Mouse (Mus musculus) testis, adult 2 months (tissue): Measurements from ENCODE around the gene Scly. TPM values are rescaled to one million over a fixed set of nuclear protein-coding genes. Genes with fewer than 3 reads are reported as not detected.

ENCODE experiments used
- H3K27ac ChIP-seq: fragments of 200-500 bp; 2 replicates; pipeline ENCODE4 v1.5.1; 2012; ENCODE audit warnings: low read depth, low read length; ENCODE audit not compliant: control insufficient read depth, insufficient read depth
- H3K27me3 ChIP-seq: fragments of 200-500 bp; 2 replicates; pipeline ENCODE4 v1.6.1; 2012; ENCODE audit warnings: mild to moderate bottlenecking, low read length, moderate library complexity; ENCODE audit not compliant: control insufficient read depth, insufficient read depth
- H3K36me3 ChIP-seq: fragments of 200-500 bp; 2 replicates; pipeline ENCODE4 v1.6.1; 2012; ENCODE audit warnings: mild to moderate bottlenecking, low read length; ENCODE audit not compliant: control insufficient read depth, insufficient read depth
- H3K4me1 ChIP-seq: fragments of 200-500 bp; 2 replicates; pipeline ENCODE4 v1.6.1; 2012; ENCODE audit warnings: low read length; ENCODE audit not compliant: control insufficient read depth, insufficient read depth
- H3K4me3 ChIP-seq: fragments of 200-500 bp; 2 replicates; pipeline ENCODE4 v1.5.1; 2012; ENCODE audit warnings: low read depth, mild to moderate bottlenecking, low read length, moderate library complexity, mixed read lengths; ENCODE audit not compliant: control insufficient read depth
- CTCF ChIP-seq: fragments of 200-500 bp; IDR thresholded peaks from 2 replicates; pipeline ENCODE4 v1.5.1; 2012; ENCODE audit warnings: low read depth, mild to moderate bottlenecking, inconsistent platforms, low read length, moderate library complexity; ENCODE audit not compliant: control insufficient read depth, insufficient read depth, insufficient replicate concordance
- POLR2A ChIP-seq: fragments of 200-500 bp; IDR thresholded peaks from 2 replicates; pipeline ENCODE4 v1.6.1; 2012; ENCODE audit warnings: low read depth, mild to moderate bottlenecking, inconsistent platforms, low read length, moderate library complexity; ENCODE audit not compliant: control insufficient read depth
- polyA plus RNA-seq: library from polyadenylated mRNA; depleted of rRNA; stranded (reverse); fragments of >200 nt; gene quantifications from 2 replicates; pipeline ENCODE4 v1.2.3, GENCODE M21; 2012; rRNA removed

The Scly gene
- polyA plus RNA-seq, 1 experiment = 18.0 TPM

DNA sequence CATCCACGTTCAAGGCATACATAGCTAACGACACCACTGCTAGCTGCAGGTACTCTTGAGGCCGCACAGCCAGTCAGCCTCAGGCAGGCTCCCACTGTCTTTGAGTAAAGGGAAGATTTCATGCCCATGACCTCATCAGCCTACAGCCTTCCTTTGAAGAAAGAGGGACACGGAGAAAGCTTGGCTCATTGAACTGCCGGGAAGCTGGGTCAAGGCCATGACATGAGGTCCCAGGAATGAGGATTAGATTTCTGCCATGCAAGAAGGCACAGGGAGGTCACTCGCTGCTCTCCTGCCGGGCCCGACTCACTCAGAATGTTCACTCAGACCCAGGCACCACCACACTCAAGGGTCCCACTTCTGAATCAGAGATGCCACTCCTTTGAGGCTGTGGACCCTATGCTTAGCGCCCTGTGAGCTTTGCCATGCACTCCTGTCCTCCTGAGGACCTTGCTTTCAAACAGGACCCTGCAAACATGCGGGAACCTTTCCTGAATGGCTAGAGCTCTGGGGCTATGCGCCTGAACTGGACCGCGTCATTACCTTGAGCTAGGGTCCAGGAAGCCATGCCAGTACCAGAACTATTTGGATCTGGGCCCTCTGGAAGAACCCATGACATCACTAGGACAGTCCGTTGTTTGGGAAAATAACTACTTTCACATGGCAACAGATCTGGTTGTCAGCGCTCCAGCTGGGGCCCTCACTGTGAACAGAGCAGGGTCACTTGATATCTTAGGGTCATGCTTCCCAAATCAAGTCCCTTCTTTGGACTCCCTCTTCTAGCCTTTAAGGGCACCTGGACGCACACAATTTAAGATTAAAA is 66.9 kb downstream of the Scly start:
- Histone ChIP-seq H3K27me3 (no peaks in the 10 kb centered on the region), H3K4me1 (peaks cover 17% of the 10 kb centered on the region), H3K27ac (no peak overlapping the region), H3K36me3 (no peaks in the 10 kb centered on the region), H3K4me3 (no peak overlapping the region)
- TF ChIP-seq CTCF = no peak

DNA sequence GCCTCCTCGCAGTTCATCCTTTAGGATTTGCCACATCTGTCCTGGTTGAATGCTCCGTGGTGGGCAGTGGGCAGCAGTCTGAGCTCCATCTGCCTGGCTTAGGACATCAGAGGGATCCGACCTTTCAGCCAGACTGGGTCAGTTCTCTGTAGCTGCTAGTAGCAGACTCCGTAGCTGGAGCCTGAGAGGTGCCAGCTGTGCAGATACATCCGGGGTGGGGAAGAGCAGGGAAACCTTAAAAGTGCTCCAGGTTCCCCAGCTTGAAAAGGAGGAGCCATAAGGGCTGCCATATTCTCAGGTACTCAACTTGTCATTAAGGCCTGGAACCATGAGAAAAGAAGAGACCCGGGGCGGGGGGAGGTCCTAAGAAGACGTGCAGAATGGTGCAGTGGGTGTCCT is 67.7 kb downstream of the Scly start:
- TF ChIP-seq CTCF (no peak), POLR2A (no peak)
- H3K4me1 ChIP-seq = peaks cover 17% of the 10 kb centered on the region
- no peaks in the 10 kb centered on the region for H3K36me3 ChIP-seq
- H3K4me3 ChIP-seq = peak overlapping the region; percentile 82
- no peak overlapping the region for H3K27ac ChIP-seq
- no peaks in the 10 kb centered on the region for H3K27me3 ChIP-seq

DNA sequence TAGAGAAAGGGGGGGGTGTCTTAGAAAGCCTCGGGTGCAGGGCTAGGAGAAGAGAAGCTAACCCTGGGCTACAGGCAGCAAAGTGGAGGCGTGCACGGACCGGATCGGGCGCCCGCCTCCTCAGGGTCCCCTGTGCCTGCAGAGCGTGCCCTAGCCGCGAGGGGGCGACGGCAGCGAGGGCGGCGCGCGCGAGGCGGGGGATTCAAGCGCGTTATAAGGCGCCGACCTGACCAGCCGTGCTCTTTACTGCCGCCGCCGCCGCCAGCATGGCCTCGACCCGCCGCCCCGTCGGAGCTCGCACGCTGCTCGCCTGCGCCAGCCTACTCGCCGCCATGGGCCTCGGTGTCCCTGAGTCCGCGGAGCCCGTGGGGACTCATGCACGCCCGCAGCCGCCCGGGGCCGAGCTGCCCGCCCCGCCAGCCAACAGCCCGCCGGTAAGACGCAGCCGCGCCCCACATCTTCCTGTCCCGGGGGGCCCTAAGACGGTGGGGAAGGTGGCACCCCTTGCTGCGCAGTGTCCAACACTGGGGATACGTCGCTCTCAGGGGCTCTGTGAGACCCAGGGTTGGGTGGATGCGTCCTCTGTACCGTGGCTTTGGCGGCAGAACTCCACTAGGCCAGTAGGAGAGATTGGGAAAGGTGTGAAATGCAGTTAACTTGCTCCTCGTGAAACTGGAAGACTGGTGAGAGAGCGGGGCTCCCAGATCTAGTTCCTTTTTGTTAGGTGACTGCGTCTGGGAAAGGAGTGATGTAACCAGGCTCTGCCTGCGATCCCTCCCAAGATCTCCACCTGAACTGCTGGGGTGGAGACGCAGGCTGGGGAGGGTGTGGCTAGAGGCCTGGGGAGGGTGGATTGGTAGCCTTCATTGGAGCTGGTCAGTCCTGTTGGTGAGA is 68.3 kb downstream of the Scly start, which contains the start of gene Erfe:
TSS of gene Erfe (plus strand) at position 216 of the 894 bp plus-strand sequence.
- no peaks in the 10 kb centered on the region for H3K27me3 ChIP-seq
- H3K4me1 ChIP-seq = peaks cover 17% of the 10 kb centered on the region
- TF ChIP-seq POLR2A = no peak
- TF ChIP-seq CTCF = peak; percentile 68
- H3K27ac ChIP-seq = no peak within 1 kb of the TSS
- H3K36me3 ChIP-seq = no peaks in the 10 kb centered on the region
- H3K4me3 ChIP-seq = peak within 1 kb of the TSS; percentile 82

DNA sequence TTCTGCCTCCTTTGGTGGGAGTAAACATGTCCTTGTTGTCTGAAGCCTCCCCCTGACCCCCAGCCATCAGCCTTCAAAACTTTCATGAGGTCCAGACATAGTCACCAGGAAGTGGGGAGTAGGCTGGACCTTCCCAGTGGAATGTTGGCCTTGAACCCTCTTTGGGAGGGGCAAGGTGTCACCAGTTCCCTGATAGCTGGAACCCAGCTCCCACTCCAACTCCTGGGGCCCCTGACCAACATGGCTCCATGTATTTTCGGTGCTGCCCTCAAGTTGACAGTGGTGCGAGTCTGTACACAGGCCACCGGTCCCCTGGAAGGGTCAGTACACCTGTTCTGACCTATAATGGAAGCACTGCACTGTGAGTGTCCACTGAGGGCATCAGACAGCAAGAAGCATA is 69.2 kb downstream of the Scly start:
- H3K4me1 ChIP-seq = peaks cover 17% of the 10 kb centered on the region
- H3K27me3 ChIP-seq = no peaks in the 10 kb centered on the region
- TF ChIP-seq POLR2A = no peak
- no peak for TF ChIP-seq CTCF
- no peak overlapping the region for H3K4me3 ChIP-seq
- H3K36me3 ChIP-seq = no peaks in the 10 kb centered on the region
- H3K27ac ChIP-seq = no peak overlapping the region

DNA sequence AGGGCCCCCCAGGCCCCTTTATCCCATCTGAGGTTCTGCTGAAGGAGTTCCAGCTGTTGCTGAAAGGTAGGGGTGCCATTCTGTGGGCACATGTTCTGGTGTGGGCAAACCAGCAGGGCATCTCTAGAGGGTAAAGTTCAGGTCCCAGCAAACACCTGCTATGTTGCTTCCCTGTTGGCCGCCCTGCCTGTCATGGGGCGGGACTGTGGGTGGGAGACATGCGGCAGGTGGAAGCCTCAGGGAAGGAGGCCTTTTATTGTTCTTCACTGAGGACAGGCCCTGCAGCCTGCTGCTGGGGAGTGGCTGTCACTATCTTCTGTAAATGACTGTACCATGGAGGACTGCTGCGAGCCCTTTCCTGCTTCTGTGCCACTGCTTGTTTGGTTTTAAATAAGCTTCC is 71.3 kb downstream of the Scly start:
- H3K4me3 ChIP-seq = no peak overlapping the region
- no peaks in the 10 kb centered on the region for H3K27me3 ChIP-seq
- H3K4me1 ChIP-seq = peaks cover 17% of the 10 kb centered on the region
- H3K27ac ChIP-seq = no peak overlapping the region
- no peaks in the 10 kb centered on the region; the same call in 1 of the 2 replicates for H3K36me3 ChIP-seq
- TF ChIP-seq CTCF (no peak), POLR2A (no peak)

DNA sequence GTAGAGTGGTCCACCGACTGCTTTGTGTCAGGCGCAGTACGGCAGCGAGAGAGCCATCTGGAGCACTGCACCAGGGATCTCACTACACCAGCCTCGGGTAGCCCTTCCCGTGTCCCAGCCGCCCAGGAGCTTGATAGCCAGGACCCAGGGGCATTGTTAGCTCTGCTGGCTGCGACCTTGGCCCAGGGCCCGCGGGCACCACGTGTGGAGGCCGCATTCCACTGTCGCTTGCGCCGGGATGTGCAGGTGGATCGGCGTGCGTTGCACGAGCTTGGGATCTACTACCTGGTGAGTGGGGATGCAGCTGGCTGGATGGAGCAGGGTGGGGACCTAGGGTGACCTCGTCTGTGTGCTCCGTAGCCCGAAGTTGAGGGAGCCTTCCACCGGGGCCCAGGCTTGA is 71.9 kb downstream of the Scly start:
- TF ChIP-seq CTCF = no peak
- H3K27ac ChIP-seq = no peak overlapping the region
- H3K36me3 ChIP-seq = no peaks in the 10 kb centered on the region; the same call in 1 of the 2 replicates
- no peaks in the 10 kb centered on the region for H3K27me3 ChIP-seq
- no peak overlapping the region for H3K4me3 ChIP-seq
- H3K4me1 ChIP-seq = peaks cover 17% of the 10 kb centered on the region

Other genes starting within 250 kb of the Scly start
- 11.7 and 14.4 TPM in 2 replicates for gene Rbm44, start 153.2 kb upstream of the Scly start, polyA plus RNA-seq
- gene Ramp1, start 118.5 kb upstream of the Scly start, polyA plus RNA-seq = 2.1 and 12.8 TPM in 2 replicates
- gene Ube2f, start 48.0 kb upstream of the Scly start, polyA plus RNA-seq = 159 and 164 TPM in 2 replicates
- gene Espnl, start 23.7 kb downstream of the Scly start, polyA plus RNA-seq = 0.27 and 0.29 TPM in 2 replicates
- 0.21 and 0.31 TPM in 2 replicates for gene Klhl30, start 52.7 kb downstream of the Scly start, polyA plus RNA-seq
- 0.90 and 1.2 TPM in 2 replicates for gene Erfe, start 68.1 kb downstream of the Scly start, polyA plus RNA-seq
- gene Ilkap, start 100.5 kb downstream of the Scly start, polyA plus RNA-seq = 20.0 and 20.2 TPM in 2 replicates
- 5.1 and 5.6 TPM in 2 replicates for gene Hes6, start 115.7 kb downstream of the Scly start, polyA plus RNA-seq
- 3.4 and 4.2 TPM in 2 replicates for gene Per2, start 161.0 kb downstream of the Scly start, polyA plus RNA-seq
- gene Traf3ip1, start 196.3 kb downstream of the Scly start, polyA plus RNA-seq = 32.0 and 32.5 TPM in 2 replicates
- 99.1 and 121 TPM in 2 replicates for gene Asb1, start 242.2 kb downstream of the Scly start, polyA plus RNA-seq